ENCODE assay signal across 8 mouse cellular contexts in genomic region chr15:11064160-11064557, GRCm38 (mm10). TPM values are rescaled to one million over a fixed set of nuclear protein-coding genes. Genes with fewer than 3 reads are reported as not detected.
DNase-seq lines count a peak whose midpoint lies in the region; ATAC-seq lines count a peak whose summit lies in the region.

No protein-coding gene starts in this region.

- peak; percentile 9 for DNase-seq in gastrocnemius, postnatal 25 days
- no peak for DNase-seq in gastrocnemius, adult 8-10 months (ENCODE audit: low spot score in 2 of 2)
- peak; percentile 90 for DNase-seq in adipocyte (ENCODE audit: low spot score)
- DNase-seq in urinary bladder, postnatal 14 days (ENCODE audit: low spot score), result no peak
- no peak for DNase-seq in frontal cortex, adult 2 months (ENCODE audit: extremely low spot score in 1 of 2, low spot score in 1 of 2)
- no peak for DNase-seq in layer of hippocampus, postnatal 36 days

- no peaks in the 10 kb centered on the region for H3K36me3 ChIP-seq in hindbrain, embryonic 12.5 days
- H3K36me3 ChIP-seq in liver, embryonic 15.5 days (replicated peaks), result no peaks in the 10 kb centered on the region

- no peaks in the 10 kb centered on the region for H3K27me3 ChIP-seq in hindbrain, embryonic 12.5 days
- no peaks in the 10 kb centered on the region for H3K27me3 ChIP-seq in liver, embryonic 15.5 days

- ATAC-seq in hindbrain, embryonic 12.5 days (ENCODE audit: low FRiP score), result no peak
- ATAC-seq in liver, embryonic 15.5 days (ENCODE audit: insufficient read depth), result peak; percentile 22; the same call in 1 of the 2 replicates

- H3K27ac ChIP-seq in hindbrain, embryonic 12.5 days, result 0 out of 2 replicates have a peak overlapping the region, but pooled peaks have one; percentile 23
- no peak overlapping the region for H3K27ac ChIP-seq in liver, embryonic 15.5 days (replicated peaks)

- H3K4me2 ChIP-seq in hindbrain, embryonic 12.5 days (replicated peaks), result peak overlapping the region; percentile 61
- peak overlapping the region; percentile 51; the same call in 1 of the 2 replicates for H3K4me2 ChIP-seq in liver, embryonic 15.5 days

- H3K9ac ChIP-seq in hindbrain, embryonic 12.5 days, result no peak overlapping the region
- no peak overlapping the region for H3K9ac ChIP-seq in liver, embryonic 15.5 days

- 22% methylated on average over 2 of the region's 2 CpGs for WGBS in hindbrain, embryonic 12.5 days
- WGBS in liver, embryonic 15.5 days (ENCODE audit: insufficient replicate concordance), result 12% methylated on average over 2 of the region's 2 CpGs

- H3K9me3 ChIP-seq in hindbrain, embryonic 12.5 days (replicated peaks), result no peaks in the 10 kb centered on the region
- no peaks in the 10 kb centered on the region for H3K9me3 ChIP-seq in liver, embryonic 15.5 days (replicated peaks)

- peaks cover 29% of the 10 kb centered on the region for H3K4me1 ChIP-seq in hindbrain, embryonic 12.5 days
- H3K4me1 ChIP-seq in liver, embryonic 15.5 days (replicated peaks), result no peaks in the 10 kb centered on the region

- H3K4me3 ChIP-seq in hindbrain, embryonic 12.5 days, result peak overlapping the region; percentile 25; the same call in 1 of the 2 replicates
- H3K4me3 ChIP-seq in liver, embryonic 15.5 days (replicated peaks), result no peak overlapping the region

RNA-seq across cellular contexts. Expression of gene Adamts12, which starts 0.4 kb away (rescaled TPM):
- 10 to 100 TPM in 1 of 2 experiments, 1 to 10 TPM in 1; 8.4 to 10.5 TPM for total RNA-seq in gastrocnemius, postnatal 25 days (2021)
- 1 to 10 TPM in 3 of 4 experiments, under 1 TPM in 1; 0.61 to 1.4 (median 1.1) TPM for total RNA-seq in gastrocnemius, adult 8-10 months (2022)
- 3.2 and 3.5 TPM in 2 replicates for polyA plus RNA-seq in hindbrain, embryonic 12.5 days (2016; fragmentation: Nextera tagmentation; extraction: Ambion mirVana)
- 0.35 and 0.39 TPM in 2 replicates for polyA plus RNA-seq in liver, embryonic 15.5 days (2015; fragmentation: Nextera tagmentation; extraction: Ambion mirVana)
- 0.36 and 0.42 TPM in 2 replicates for polyA plus RNA-seq in frontal cortex, adult 2 months (2012; rRNA removed)
- total RNA-seq in layer of hippocampus, postnatal 36 days (2021), result 1 to 10 TPM in 1 of 2 experiments, under 1 TPM in 1; 0.47 to 1.1 TPM

RNA-seq across cellular contexts. Expression of gene Rxfp3, which starts 26.4 kb away (rescaled TPM):
- total RNA-seq in gastrocnemius, postnatal 25 days (2021), result not detected
- total RNA-seq in gastrocnemius, adult 8-10 months (2022), result not detected
- polyA plus RNA-seq in hindbrain, embryonic 12.5 days (2016; fragmentation: Nextera tagmentation; extraction: Ambion mirVana), result 1.3 and 3.1 TPM in 2 replicates
- 0.03 TPM in 1 of 2 replicates, not detected in the other for polyA plus RNA-seq in liver, embryonic 15.5 days (2015; fragmentation: Nextera tagmentation; extraction: Ambion mirVana)
- polyA plus RNA-seq in frontal cortex, adult 2 months (2012; rRNA removed), result 1.3 and 1.4 TPM in 2 replicates
- total RNA-seq in layer of hippocampus, postnatal 36 days (2021), result 1 to 10 TPM; 5.0 to 6.3 TPM

Comparison
In these comparisons a context has a peak if more than half of its experiments do, and no peak if none do; other contexts are left out.
1. DNase-seq: peak in gastrocnemius, postnatal 25 days (single experiment) and adipocyte (single experiment); none in gastrocnemius, adult 8-10 months (0 of 2), urinary bladder, postnatal 14 days (single experiment), frontal cortex, adult 2 months (0 of 2) and layer of hippocampus, postnatal 36 days (0 of 2).
2. RNA of gene Rxfp3, which starts 26.4 kb away (total RNA-seq): 5.0 to 6.3 TPM in layer of hippocampus, postnatal 36 days; not detected in gastrocnemius, postnatal 25 days and not detected in gastrocnemius, adult 8-10 months; every median in the first group is over 4 times any median in the second.